Mouse (Mus musculus): ENCODE results near the gene Hexim2. TPM values are rescaled to one million over a fixed set of nuclear protein-coding genes. Genes with fewer than 3 reads are reported as not detected.

Hexim2 gene
- total and polyA plus RNA-seq, 2 experiments from 2014 or later: 27.9 to 30.8 TPM

DNA sequence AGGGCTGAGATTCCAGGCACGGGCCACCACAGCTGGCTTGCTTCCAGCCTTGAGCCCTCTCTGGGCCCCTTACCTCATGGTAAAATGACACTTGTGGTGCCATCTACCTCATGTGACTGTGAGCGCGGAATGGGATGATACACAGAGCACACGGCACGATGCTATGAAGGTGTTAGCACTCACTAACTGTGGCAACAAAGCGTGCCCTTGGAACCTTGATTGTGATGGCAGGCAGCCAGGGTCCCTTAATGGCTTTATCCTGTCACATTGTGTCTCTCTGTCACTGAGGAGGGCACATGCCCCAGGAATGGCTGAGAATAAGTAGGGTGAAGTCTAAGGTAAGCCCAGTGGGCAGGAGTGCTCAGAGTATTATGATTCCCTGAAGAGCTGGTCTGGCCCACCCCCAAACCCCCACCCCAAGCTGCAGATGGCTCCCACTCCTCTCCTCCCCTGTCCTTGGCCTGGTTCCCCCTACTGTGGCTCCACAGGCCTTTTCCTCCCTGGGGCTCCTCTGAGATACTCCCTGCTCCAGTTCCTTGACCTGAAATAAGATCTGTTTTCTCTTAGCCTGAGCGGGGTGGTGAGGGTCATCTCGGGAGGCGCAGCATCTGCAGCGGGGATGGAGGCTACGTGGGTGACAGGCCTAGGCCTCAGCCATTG lies 33.6 kb upstream of the Hexim2 start:
- ATAC-seq (no peak), DNase-seq (no peak)
- no peaks in the 10 kb centered on the region for H3K36me3 ChIP-seq (ENCODE audit: insufficient read depth)
- 0 out of 2 replicates have a peak, but pooled peaks cover 16% of the 10 kb centered on the region for H3K4me1 ChIP-seq (ENCODE audit: insufficient read depth)
- H3K9me3 ChIP-seq (ENCODE audit: low read length): no peaks in the 10 kb centered on the region
- 65% methylated on average over 11 of the region's 11 CpGs for WGBS
- TF ChIP-seq CTCF (IDR thresholded peaks at IDR 0.05; ENCODE audit: low read depth): no peak
- H3K4me3 ChIP-seq (ENCODE audit: low read depth, low read length): no peak overlapping the region
- no peak overlapping the region for H3K4me2 ChIP-seq (ENCODE audit: low read depth)
- H3K9ac ChIP-seq: no peak overlapping the region
- H3K27ac ChIP-seq (ENCODE audit: low read depth, low read length): no peak overlapping the region
- peaks cover 7% of the 10 kb centered on the region; the same call in 1 of the 2 replicates for H3K27me3 ChIP-seq (ENCODE audit: insufficient read depth, low read length)

DNA sequence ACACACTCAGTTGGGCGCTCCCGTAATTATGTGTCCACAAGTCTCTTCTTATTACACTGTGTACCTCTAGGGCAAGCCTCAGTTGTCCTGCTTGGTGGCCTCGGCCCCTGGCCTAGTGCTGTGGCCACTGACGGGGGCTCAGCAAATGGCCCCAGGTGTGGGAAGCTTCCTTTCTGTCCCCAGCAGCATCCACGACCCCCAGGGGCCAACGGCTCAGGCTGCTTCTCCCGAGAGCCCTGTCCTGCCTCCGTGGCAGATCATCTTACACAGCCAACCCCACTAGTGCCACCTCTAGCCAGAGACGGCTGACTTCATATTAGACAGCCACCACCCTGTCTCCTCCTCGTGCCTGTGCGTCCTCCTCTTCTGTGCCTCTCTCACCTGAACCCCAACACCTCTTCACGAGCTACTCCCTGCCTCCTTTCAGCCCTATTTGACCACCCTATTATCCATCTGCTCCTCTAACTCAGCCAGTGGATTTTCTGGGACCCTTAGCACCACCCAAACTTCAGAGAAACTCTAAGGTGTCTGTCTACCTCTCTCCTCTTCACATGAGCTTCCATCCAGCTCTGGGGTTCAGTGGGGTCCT lies 32.8 kb upstream of the Hexim2 start:
- Histone ChIP-seq H3K27me3 (ENCODE audit: insufficient read depth, low read length) (peaks cover 7% of the 10 kb centered on the region; the same call in 1 of the 2 replicates), H3K9ac (no peak overlapping the region), H3K9me3 (ENCODE audit: low read length) (no peaks in the 10 kb centered on the region), H3K4me1 (ENCODE audit: insufficient read depth) (0 out of 2 replicates have a peak, but pooled peaks cover 16% of the 10 kb centered on the region), H3K36me3 (ENCODE audit: insufficient read depth) (no peaks in the 10 kb centered on the region), H3K4me2 (ENCODE audit: low read depth) (no peak overlapping the region), H3K27ac (ENCODE audit: low read depth, low read length) (no peak overlapping the region), H3K4me3 (ENCODE audit: low read depth, low read length) (no peak overlapping the region)
- ATAC-seq (no peak), DNase-seq (no peak)
- no peak for TF ChIP-seq CTCF (IDR thresholded peaks at IDR 0.05; ENCODE audit: low read depth)
- WGBS: 71% methylated on average over 12 of the region's 12 CpGs

DNA sequence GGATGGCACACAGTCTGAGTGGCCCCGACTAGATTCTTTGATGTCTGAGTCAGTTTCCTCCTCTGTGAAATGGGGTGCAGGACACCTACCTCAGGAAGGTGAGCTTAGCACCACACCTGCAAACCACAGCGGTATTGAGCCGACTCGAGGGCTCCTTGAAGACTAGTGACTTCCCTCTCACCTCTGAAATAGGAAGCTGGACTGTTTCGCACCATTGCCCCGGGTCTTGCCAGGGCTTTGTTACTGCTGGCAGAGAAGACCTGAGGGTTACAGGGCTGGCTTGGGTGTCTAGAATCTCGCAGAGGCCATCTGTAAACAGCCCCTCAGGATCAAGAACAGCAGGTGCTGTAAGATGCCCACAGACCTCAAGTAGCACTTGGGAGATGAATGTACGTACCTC lies 31.9 kb upstream of the Hexim2 start:
- no peak overlapping the region for H3K4me3 ChIP-seq (ENCODE audit: low read depth, low read length)
- peaks cover 7% of the 10 kb centered on the region; the same call in 1 of the 2 replicates for H3K27me3 ChIP-seq (ENCODE audit: insufficient read depth, low read length)
- H3K4me2 ChIP-seq (ENCODE audit: low read depth): no peak overlapping the region
- no peak for ATAC-seq
- H3K36me3 ChIP-seq (ENCODE audit: insufficient read depth): no peaks in the 10 kb centered on the region
- H3K4me1 ChIP-seq (ENCODE audit: insufficient read depth): 0 out of 2 replicates have a peak, but pooled peaks cover 16% of the 10 kb centered on the region
- H3K27ac ChIP-seq (ENCODE audit: low read depth, low read length): no peak overlapping the region
- WGBS: 74% methylated on average over 8 of the region's 8 CpGs
- H3K9ac ChIP-seq: no peak overlapping the region
- no peak for TF ChIP-seq CTCF (IDR thresholded peaks at IDR 0.05; ENCODE audit: low read depth)
- no peaks in the 10 kb centered on the region for H3K9me3 ChIP-seq (ENCODE audit: low read length)
- no peak for DNase-seq

DNA sequence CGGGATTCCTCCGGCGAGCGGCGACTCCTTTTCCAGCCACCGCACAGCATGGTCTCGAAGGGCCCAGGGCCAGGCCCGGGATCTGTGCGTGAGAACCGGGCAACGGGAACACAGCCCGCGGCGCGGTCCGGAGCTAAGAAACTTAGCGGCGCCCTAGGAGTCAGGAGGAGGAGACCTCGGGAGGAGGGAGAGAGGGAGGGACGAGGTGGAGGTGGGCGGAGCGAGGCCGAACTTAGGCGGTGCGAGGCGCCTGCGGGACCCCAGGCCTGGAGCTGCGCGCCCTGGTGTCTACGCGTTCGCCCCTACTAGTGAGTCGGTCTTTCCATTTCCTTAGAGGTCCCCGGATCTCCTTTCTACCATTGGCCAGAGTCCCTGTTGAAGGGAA lies 30.8 kb upstream of the Hexim2 start, which contains the start of the genes Plcd3 and Acbd4:
TSS of gene Plcd3 (minus strand) at position 178 of the 385 bp plus-strand sequence.
TSS of gene Acbd4 (plus strand) at position 202 of the 385 bp plus-strand sequence.
- DNase-seq (no peak), ATAC-seq (no peak)
- peak within 1 kb of the TSS; percentile 81 for H3K4me2 ChIP-seq (ENCODE audit: low read depth)
- no peaks in the 10 kb centered on the region for H3K9me3 ChIP-seq (ENCODE audit: low read length)
- 0 out of 2 replicates have a peak, but pooled peaks cover 16% of the 10 kb centered on the region for H3K4me1 ChIP-seq (ENCODE audit: insufficient read depth)
- no peak within 1 kb of the TSS for H3K27ac ChIP-seq (ENCODE audit: low read depth, low read length)
- H3K4me3 ChIP-seq (ENCODE audit: low read depth, low read length): peak within 1 kb of the TSS; percentile 50
- H3K27me3 ChIP-seq (ENCODE audit: insufficient read depth, low read length): peaks cover 7% of the 10 kb centered on the region; the same call in 1 of the 2 replicates
- no peaks in the 10 kb centered on the region for H3K36me3 ChIP-seq (ENCODE audit: insufficient read depth)
- TF ChIP-seq CTCF (IDR thresholded peaks at IDR 0.05; ENCODE audit: low read depth): no peak
- peak within 1 kb of the TSS; percentile 53 for H3K9ac ChIP-seq
- WGBS: 0% methylated on average over 34 of the region's 34 CpGs

DNA sequence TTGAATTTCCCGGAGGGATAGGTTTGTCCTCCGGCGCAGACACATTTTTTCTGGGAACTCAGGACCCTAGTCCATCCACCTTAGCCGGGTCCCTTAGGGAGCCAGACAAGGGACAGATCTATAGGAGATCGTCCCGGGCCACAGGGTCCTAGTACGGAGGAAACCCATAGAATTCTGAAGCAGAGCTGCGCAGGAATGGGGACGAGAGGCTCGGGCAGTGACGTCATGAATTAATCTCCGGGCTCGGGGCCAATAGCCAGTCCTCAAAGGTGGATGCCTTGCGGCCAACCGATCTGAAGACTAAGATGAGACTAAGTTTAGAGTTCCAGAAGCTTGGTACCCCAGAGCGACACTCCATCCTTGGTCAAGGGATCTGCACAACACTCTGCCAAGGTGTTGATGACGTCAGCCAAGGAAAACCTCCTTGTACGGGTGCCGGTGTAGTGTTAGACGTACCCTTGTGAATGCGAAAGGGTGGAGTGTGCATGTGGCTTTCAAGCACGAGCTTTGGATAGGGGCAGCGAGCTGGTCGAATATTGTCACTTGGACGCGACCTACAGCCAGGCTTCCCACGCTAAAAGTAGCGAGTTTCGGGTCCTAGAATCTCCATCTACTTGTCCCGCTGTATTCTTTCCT lies 30.2 kb upstream of the Hexim2 start:
- ATAC-seq: peak; percentile 37; the same call in 1 of the 2 replicates
- Histone ChIP-seq H3K36me3 (ENCODE audit: insufficient read depth) (no peaks in the 10 kb centered on the region), H3K4me3 (ENCODE audit: low read depth, low read length) (peak overlapping the region; percentile 50), H3K9ac (peak overlapping the region; percentile 53), H3K27ac (ENCODE audit: low read depth, low read length) (no peak overlapping the region), H3K9me3 (ENCODE audit: low read length) (no peaks in the 10 kb centered on the region), H3K27me3 (ENCODE audit: insufficient read depth, low read length) (peaks cover 7% of the 10 kb centered on the region; the same call in 1 of the 2 replicates), H3K4me2 (ENCODE audit: low read depth) (peak overlapping the region; percentile 81), H3K4me1 (ENCODE audit: insufficient read depth) (0 out of 2 replicates have a peak, but pooled peaks cover 16% of the 10 kb centered on the region)
- WGBS: 2% methylated on average over 30 of the region's 30 CpGs
- TF ChIP-seq CTCF (IDR thresholded peaks at IDR 0.05; ENCODE audit: low read depth): no peak
- peak; percentile 79 for DNase-seq

DNA sequence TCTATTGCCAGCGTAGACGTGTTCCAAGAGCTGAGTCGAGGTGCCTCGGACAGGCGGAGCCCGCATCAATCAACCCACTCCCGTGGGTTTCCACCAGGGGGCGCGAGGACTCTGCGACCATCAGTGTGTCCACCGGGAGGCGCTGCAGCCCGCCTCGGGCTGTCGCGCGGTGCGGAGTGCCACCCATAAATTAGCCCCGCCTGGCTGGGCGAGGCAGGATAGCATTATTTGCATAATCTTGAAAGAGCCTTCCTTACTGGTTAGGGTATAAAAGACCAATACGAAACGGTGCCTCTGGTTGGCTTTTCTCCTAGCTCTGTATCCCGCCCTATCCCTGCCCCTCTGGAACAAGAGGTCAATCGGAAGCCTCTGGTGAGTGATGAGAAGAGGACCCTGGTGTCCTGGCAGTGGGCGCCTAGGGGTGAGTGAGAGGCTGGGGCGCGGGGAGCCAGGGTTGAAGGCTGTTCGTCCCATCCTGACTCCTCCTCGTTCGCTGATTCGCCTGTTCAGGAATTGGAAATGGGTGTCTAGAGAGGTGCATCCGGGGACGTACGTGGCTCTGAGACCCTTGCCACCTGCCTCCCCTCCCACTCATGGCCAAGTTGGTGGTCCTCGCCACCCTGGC lies 29.4 kb upstream of the Hexim2 start:
- peak; percentile 97 for ATAC-seq

More for the DNA sequence above, 29.4 kb upstream of the Hexim2 start:
- Histone ChIP-seq H3K9me3 (ENCODE audit: low read length) (no peaks in the 10 kb centered on the region), H3K27me3 (ENCODE audit: insufficient read depth, low read length) (peaks cover 7% of the 10 kb centered on the region; the same call in 1 of the 2 replicates), H3K4me2 (ENCODE audit: low read depth) (peak overlapping the region; percentile 81), H3K9ac (peak overlapping the region; percentile 58), H3K4me1 (ENCODE audit: insufficient read depth) (0 out of 2 replicates have a peak, but pooled peaks cover 16% of the 10 kb centered on the region), H3K27ac (ENCODE audit: low read depth, low read length) (peak overlapping the region; percentile 35; the same call in 1 of the 2 replicates), H3K36me3 (ENCODE audit: insufficient read depth) (no peaks in the 10 kb centered on the region), H3K4me3 (ENCODE audit: low read depth, low read length) (peak overlapping the region; percentile 50)
- WGBS: 2% methylated on average over 35 of the region's 35 CpGs
- peak; percentile 97 for DNase-seq
- peak; percentile 100 for TF ChIP-seq CTCF (IDR thresholded peaks at IDR 0.05; ENCODE audit: low read depth)
